Mouse (Mus musculus) right cerebral cortex, postnatal 4 days (tissue): ENCODE measurements at regions not wholly inside any gene's neighbourhood (a gene's known extent, or its start where the extent isn't known, plus 50 kb on each side); places are given as distances from the start of the nearest gene placed in this dataset.

Source experiments
- DNase-seq: peaks from one replicate; pipeline ENCODE4 v3.0.0-alpha.2; 2022

DNA sequence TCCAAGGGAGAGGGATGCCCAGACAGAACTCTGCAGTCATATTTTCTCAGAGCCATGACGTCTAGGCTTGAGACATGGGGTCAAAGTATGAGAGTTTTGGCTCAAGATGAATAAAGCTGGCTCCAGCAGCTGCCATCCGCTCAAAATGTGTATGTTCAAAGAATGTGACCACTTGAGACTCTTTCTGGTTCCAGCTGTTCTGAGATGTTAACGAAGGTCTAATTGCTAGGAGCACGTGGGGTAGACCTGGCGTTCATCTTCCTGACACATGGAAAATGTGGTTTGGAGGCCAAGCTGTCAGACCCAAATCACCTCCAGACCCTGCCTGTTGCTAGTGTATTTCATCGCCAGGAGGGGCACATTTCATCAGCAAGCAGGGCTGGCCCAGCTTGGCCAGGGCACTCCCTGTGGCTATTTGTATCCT is 58.9 kb upstream of the Ankrd1 start:
- DNase-seq = no peak

- DNase-seq = no peak
Observed at GRCm38 (mm10) chr19:36180329-36180728, 60.4 kb upstream of the Ankrd1 start.

- no peak for DNase-seq
Observed at GRCm38 (mm10) chr19:36181535-36181934, 61.6 kb upstream of the Ankrd1 start.

DNA sequence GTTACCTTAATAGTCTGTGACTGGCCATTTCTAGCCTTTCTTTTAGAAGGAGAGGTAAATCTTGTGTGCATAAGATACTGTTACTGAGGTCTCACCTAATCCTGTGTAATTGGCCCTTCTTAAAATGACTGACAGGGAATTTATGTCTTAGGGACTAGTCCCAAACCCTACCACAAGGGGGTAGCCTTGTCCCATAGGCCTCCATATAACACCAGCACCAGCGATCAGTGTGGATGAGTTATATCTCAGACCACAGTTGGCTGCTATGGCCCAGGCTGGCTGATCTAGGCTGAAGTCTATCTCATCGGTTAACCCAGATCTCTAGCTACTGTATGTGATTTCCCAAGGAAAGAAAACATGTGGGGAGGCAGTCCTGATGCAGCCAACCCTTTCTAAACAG is 63.2 kb upstream of the Ankrd1 start:
- peak; percentile 29 for DNase-seq

- DNase-seq = no peak
Observed at GRCm38 (mm10) chr19:36189662-36190061, 69.8 kb upstream of the Ankrd1 start.

DNA sequence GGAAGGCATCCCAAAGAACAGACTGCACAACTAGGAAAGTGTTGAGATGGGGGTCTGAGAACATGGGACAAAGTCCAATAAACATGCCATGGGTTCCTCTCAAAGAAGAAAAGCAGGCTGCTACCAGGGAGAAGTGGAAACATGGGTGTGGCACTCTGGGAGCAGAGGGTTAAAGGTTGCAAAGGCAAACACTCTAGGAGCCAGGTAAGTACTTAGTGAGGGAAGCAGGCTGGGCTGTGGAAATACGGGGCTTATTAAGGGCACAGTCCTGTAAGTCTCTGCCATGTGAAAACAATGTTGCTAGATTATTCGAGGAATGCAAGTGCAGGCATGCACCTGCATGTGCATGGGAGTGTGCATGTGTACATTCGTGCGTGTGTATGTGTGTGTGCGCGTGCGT is 71.7 kb upstream of the Ankrd1 start:
- no peak for DNase-seq

- DNase-seq = no peak
Observed at GRCm38 (mm10) chr19:36204269-36204668, 84.4 kb upstream of the Ankrd1 start.

GRCm38 (mm10) chr19:36204965-36205718 is 85.2 kb upstream of the Ankrd1 start:
- no peak for DNase-seq

DNA sequence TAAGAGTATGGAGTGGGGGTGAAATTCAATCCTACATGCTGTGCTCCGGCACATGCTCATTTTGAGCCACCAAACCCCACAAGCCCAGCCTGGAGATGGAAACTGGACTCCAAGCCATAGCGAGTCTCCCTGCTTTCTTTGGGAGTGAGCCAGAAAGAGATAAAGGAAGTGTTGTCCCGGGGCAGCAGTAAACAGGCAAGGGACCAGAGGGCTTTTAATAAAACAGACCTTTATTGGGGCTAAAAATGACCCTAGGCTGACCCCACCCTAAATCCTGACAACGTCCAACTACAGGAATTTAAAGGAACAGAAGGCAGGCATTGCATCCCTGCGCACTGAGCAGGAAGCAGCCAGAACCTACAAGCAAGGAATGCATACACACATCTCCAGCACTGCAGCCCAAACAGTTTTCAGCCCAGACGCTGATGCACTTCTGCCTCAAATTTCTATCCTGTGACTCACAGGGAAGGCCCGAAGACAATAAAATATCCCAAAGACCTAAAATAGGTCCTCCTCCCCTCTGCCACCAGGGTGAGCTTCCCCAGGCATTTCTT is 87.9 kb upstream of the Ankrd1 start:
- no peak for DNase-seq

DNA sequence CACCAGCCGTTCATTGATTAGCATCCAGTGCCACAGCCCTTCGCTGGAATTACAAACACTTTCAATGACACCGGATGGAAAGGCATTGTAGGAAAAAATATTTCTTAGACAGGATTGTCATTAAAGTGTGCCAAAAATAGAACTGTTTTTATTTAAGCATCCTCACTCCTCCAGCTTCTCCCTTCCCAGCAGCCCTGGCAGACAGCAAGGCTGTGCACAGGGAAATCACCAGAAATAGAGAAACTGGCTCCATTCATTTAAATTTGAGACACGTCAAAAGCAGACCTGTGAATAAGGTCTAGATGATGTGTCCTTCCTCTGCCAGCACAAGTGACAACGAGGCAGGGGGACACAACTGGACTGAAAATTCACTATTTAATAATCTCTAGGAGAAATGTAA is 88.5 kb upstream of the Ankrd1 start:
- DNase-seq = no peak

DNA sequence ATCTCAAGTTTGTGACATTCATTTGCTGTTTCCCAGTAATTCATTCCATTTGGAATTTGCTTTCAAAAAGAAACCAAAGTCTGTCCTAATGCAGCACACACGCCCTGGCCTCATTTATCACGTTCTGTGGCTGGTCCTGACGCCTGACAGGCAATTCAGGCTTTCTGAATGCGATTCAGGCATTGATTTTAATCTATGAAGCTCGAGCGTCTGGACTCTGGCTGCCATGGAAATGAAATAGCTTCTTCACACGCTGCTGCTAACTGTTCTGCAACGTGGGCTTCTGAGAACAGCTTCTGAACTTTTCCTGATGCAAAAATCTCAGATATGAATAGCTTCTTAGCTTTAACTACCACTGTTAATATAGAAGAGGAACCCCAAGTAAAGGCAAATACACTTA is 93.6 kb upstream of the Ankrd1 start:
- DNase-seq = no peak

GRCm38 (mm10) chr19:36214188-36214968 is 94.5 kb upstream of the Ankrd1 start:
- DNase-seq = peak; percentile 72

DNA sequence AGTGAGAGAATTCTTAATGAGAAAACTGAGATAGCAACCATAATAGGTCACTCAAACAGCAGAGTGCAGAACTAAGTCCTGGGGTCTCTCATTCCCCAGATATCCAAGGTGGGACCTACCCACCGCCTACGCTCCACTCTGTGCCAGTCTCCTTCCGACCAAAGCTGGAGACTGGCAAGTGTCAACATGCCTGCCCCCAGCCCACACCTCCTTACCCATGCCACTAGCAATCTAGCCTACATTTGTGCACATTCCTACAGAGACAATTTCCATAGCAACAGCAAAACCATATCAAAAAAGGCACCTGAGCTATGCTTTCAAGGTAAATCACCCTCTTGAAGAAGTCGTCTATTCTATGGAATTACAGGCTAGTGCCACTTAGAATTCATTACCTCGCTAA is 97.3 kb upstream of the Ankrd1 start:
- DNase-seq = no peak

DNA sequence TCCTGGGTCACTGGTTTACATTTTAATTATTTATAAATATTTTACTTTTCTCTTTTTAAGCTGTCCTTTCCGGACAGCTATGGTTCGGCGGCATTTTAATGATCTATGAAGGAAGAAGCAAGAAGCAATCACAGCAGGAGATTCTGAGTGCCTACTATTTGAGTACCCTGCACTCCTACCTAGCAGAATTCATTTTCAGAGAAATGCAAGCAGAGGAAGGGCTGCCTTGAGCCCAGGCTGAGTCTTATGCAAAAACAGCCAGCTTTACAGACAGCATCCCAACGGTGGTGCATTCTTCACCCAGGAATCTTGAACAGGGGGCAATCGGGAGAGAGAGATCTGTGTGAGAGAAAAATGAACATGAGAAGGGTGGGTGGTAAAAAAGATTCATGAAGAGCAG is 97.7 kb upstream of the Ankrd1 start:
- no peak for DNase-seq

- no peak for DNase-seq
Observed at GRCm38 (mm10) chr19:36218921-36219320, 99.0 kb upstream of the Ankrd1 start.

DNA sequence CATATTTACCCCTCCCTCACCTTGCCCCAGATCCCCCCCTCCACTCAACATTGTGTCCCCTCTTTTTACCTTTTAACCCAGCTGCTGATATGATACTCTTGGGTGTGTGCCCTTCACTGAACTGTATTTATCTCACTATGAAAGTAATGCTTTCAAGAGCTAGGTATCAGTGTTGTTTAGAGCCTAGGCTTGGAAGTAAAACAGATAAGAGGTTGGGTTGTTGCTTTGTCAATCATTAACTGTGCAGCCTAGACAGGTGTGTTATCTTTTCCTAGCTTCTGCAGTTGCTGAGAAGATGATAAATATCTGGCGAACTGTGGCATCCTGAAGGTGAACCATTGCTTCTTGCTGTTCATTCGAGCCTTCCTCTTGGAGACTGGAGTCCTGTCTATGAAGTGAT is 101.2 kb upstream of the Ankrd1 start:
- no peak for DNase-seq

GRCm38 (mm10) chr19:36221596-36221995 is 101.7 kb upstream of the Ankrd1 start:
- DNase-seq = no peak

- DNase-seq = no peak
Observed at GRCm38 (mm10) chr19:36222198-36222597, 102.3 kb upstream of the Ankrd1 start.

DNA sequence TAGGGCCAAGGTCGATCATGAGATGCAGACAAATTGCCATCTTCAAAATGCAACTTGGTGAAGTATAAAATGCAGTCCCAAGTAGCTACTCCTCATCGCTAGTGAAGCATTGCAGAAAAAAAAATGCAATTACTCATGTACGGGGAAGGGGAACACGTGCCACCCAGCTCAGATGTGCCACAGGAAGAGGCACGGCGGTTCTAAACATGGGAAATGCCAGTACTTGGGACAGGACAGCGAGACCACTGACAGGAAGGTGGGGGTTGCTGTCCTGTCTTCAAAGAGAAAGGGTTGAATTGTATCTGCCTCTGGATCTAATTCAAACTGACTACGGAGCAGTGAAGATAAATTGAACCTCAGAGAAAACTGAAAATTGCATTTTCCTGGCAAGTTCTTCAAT is 104.6 kb upstream of the Ankrd1 start:
- DNase-seq = no peak

DNA sequence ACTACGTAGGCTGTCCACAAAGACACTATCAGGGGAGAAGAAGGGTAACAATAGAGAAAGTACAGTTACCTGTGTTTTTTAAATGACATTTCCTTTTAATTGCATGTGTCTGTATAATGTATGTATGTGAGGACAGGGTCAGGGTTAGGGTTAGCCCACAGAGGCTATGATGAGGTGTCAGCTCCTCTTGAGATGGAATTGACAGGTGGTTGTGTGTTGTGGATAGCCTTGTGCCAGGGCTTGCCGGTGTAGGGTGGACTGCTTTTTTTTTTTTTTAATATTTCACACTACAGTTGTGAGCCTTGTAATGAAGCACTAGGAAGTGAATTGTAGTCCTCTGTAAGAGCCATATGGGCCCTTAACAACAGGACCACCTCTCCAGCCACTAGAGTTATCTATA is 105.7 kb upstream of the Ankrd1 start:
- no peak for DNase-seq

DNA sequence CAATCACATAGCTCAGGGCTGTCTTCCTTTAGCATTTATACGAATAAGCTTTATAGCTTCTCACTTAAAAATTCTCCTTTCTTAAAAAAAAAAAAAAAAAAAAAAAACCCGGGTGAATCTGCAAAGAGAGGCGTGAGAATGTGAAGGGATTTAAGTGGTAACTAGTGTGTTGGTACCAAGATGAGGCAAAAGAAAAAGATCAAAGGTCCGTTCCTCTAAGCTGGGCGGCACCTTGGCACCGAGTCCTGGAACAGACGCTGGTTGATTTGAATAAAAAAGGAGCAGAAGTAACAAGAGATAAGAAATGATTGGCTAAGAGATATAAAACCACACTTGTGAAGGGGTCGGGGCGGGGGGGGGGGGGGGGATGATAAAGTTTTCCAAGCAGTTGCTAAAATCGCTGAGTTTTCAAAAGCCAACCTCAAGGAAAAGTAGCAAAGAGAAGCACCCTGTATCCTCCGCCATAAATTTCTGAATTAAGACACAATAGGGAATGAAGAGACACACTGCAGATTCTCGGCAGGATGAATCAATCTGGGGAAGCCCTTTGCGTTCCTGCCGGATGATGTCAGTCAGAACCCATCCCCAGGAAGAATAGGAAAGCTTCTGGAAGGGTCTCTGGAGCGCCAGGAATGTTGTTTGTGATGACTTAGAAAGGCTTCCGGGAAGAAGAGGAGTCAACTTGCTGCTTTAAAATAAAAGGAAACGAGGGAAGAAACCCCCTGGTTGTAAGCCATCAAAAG is 107.7 kb upstream of the Ankrd1 start:
- DNase-seq = no peak

DNA sequence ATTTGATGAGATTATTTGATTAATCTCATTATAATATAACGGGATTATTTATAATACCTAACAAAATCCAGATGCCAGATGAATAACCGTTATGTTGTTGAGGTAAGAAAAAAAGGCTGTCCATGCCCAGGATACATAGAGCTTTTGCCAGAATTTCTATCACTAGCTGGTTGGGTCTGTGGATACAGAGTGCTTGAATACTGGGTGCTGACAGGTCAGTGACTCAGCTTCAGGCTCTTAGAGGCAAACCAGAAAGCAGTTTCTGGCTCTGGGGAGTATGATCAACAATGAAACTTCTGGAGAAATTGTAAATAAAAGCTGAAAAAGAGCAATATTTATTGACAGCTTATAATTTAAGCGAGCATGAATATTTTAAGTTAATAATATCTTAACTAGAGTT is 109.4 kb upstream of the Ankrd1 start:
- no peak for DNase-seq

GRCm38 (mm10) chr19:36229941-36230340 is 110.0 kb upstream of the Ankrd1 start:
- DNase-seq = no peak
